Mouse (Mus musculus): ENCODE measurements around the gene Rnf114. TPM values are rescaled to one million over a fixed set of nuclear protein-coding genes. Genes with fewer than 3 reads are reported as not detected.
A peak's percentile ranks its signal among the peaks of the same experiment; 100 is the strongest.

Rnf114 gene
- polyA plus RNA-seq (2015; fragmentation: Nextera tagmentation; extraction: Ambion mirVana): 65.3 and 73.3 TPM in 2 replicates

GRCm38 (mm10) chr2:167491757-167492708, at the start of gene Rnf114:
TSS of gene Rnf114 (plus strand) at chr2:167492645.
- Histone ChIP-seq H3K9me3 (no peaks in the 10 kb centered on the region), H3K9ac (peak within 1 kb of the TSS; percentile 92), H3K4me1 (replicated peaks) (peaks cover 25% of the 10 kb centered on the region), H3K36me3 (no peaks in the 10 kb centered on the region), H3K4me3 (replicated peaks) (peak within 1 kb of the TSS; percentile 95), H3K27me3 (replicated peaks) (no peaks in the 10 kb centered on the region), H3K4me2 (replicated peaks) (peak within 1 kb of the TSS; percentile 89), H3K27ac (peak within 1 kb of the TSS; percentile 97)
- ATAC-seq: peak; percentile 66
- 3% methylated on average over 52 of the region's 52 CpGs for WGBS

- Histone ChIP-seq H3K36me3 (peaks cover 41% of the 10 kb centered on the region), H3K4me3 (replicated peaks) (no peak overlapping the region), H3K9ac (no peak overlapping the region), H3K4me1 (replicated peaks) (no peaks in the 10 kb centered on the region), H3K4me2 (replicated peaks) (no peak overlapping the region), H3K9me3 (no peaks in the 10 kb centered on the region), H3K27me3 (replicated peaks) (no peaks in the 10 kb centered on the region), H3K27ac (no peak overlapping the region)
- 94% methylated on average over 4 of the region's 4 CpGs for WGBS
- ATAC-seq: no peak
These were observed 48.8 kb upstream of the Rnf114 start for GRCm38 (mm10) chr2:167443411-167444193.

- H3K4me3 ChIP-seq (replicated peaks): no peak overlapping the region
- no peaks in the 10 kb centered on the region for H3K4me1 ChIP-seq (replicated peaks)
- H3K4me2 ChIP-seq (replicated peaks): no peak overlapping the region
- no peaks in the 10 kb centered on the region for H3K27me3 ChIP-seq (replicated peaks)
- WGBS: 83% methylated on average over 20 of the region's 20 CpGs
- H3K27ac ChIP-seq: peak overlapping the region; percentile 3; the same call in 1 of the 2 replicates
- ATAC-seq: no peak
- H3K9me3 ChIP-seq: no peaks in the 10 kb centered on the region
- peaks cover 50% of the 10 kb centered on the region for H3K36me3 ChIP-seq
- no peak overlapping the region for H3K9ac ChIP-seq
These were observed 46.3 kb upstream of the Rnf114 start for GRCm38 (mm10) chr2:167445911-167446780.

- no peak for ATAC-seq
- no peak overlapping the region for H3K4me2 ChIP-seq (replicated peaks)
- H3K27me3 ChIP-seq (replicated peaks): no peaks in the 10 kb centered on the region
These were observed 45.2 kb upstream of the Rnf114 start for GRCm38 (mm10) chr2:167447207-167447606.

GRCm38 (mm10) chr2:167447629-167448028, 44.8 kb upstream of the Rnf114 start:
- H3K4me2 ChIP-seq (replicated peaks): no peak overlapping the region
- H3K27ac ChIP-seq: no peak overlapping the region
- H3K27me3 ChIP-seq (replicated peaks): no peaks in the 10 kb centered on the region
- no peak overlapping the region for H3K9ac ChIP-seq
- no peak overlapping the region for H3K4me3 ChIP-seq (replicated peaks)
- no peaks in the 10 kb centered on the region for H3K4me1 ChIP-seq (replicated peaks)
- ATAC-seq: peak; percentile 58; the same call in 1 of the 2 replicates
- 90% methylated on average over 8 of the region's 8 CpGs for WGBS
- no peaks in the 10 kb centered on the region for H3K9me3 ChIP-seq
- peaks cover 46% of the 10 kb centered on the region for H3K36me3 ChIP-seq

More at GRCm38 (mm10) chr2:167447207-167447606, 45.2 kb upstream of the Rnf114 start:
- H3K9me3 ChIP-seq: no peaks in the 10 kb centered on the region
- no peak overlapping the region for H3K27ac ChIP-seq
- WGBS: 91% methylated on average over 7 of the region's 7 CpGs
- H3K9ac ChIP-seq: no peak overlapping the region
- no peak overlapping the region for H3K4me3 ChIP-seq (replicated peaks)
- no peaks in the 10 kb centered on the region for H3K4me1 ChIP-seq (replicated peaks)
- H3K36me3 ChIP-seq: peaks cover 46% of the 10 kb centered on the region

- Histone ChIP-seq H3K4me3 (replicated peaks) (no peak overlapping the region), H3K4me1 (replicated peaks) (no peaks in the 10 kb centered on the region), H3K9me3 (no peaks in the 10 kb centered on the region), H3K4me2 (replicated peaks) (no peak overlapping the region), H3K27me3 (replicated peaks) (no peaks in the 10 kb centered on the region), H3K36me3 (peaks cover 34% of the 10 kb centered on the region), H3K27ac (no peak overlapping the region), H3K9ac (no peak overlapping the region)
- WGBS: 89% methylated on average over 21 of the region's 21 CpGs
- ATAC-seq: no peak
These were observed 42.8 kb upstream of the Rnf114 start for GRCm38 (mm10) chr2:167449331-167450275.

- no peak overlapping the region for H3K4me3 ChIP-seq (replicated peaks)
- no peaks in the 10 kb centered on the region for H3K4me1 ChIP-seq (replicated peaks)
- H3K36me3 ChIP-seq: peaks cover 37% of the 10 kb centered on the region
- H3K27ac ChIP-seq: no peak overlapping the region
- H3K9ac ChIP-seq: no peak overlapping the region
- no peaks in the 10 kb centered on the region for H3K27me3 ChIP-seq (replicated peaks)
- no peak overlapping the region for H3K4me2 ChIP-seq (replicated peaks)
- 92% methylated on average over 8 of the region's 8 CpGs for WGBS
- no peak for ATAC-seq
- H3K9me3 ChIP-seq: no peaks in the 10 kb centered on the region
These were observed 41.8 kb upstream of the Rnf114 start for GRCm38 (mm10) chr2:167450647-167451046.

GRCm38 (mm10) chr2:167453814-167454213, 38.6 kb upstream of the Rnf114 start:
- ATAC-seq: no peak
- Histone ChIP-seq H3K9ac (no peak overlapping the region), H3K4me1 (replicated peaks) (no peaks in the 10 kb centered on the region), H3K4me3 (replicated peaks) (no peak overlapping the region), H3K27ac (no peak overlapping the region), H3K36me3 (peaks cover 30% of the 10 kb centered on the region), H3K4me2 (replicated peaks) (no peak overlapping the region), H3K9me3 (no peaks in the 10 kb centered on the region), H3K27me3 (replicated peaks) (no peaks in the 10 kb centered on the region)
- WGBS: 61% methylated on average over 3 of the region's 3 CpGs

GRCm38 (mm10) chr2:167456361-167457020, 36.0 kb upstream of the Rnf114 start:
- H3K4me3 ChIP-seq (replicated peaks): no peak overlapping the region
- H3K36me3 ChIP-seq: peaks cover 21% of the 10 kb centered on the region; the same call in 1 of the 2 replicates
- H3K4me2 ChIP-seq (replicated peaks): no peak overlapping the region
- no peak overlapping the region for H3K9ac ChIP-seq
- H3K27me3 ChIP-seq (replicated peaks): no peaks in the 10 kb centered on the region
- ATAC-seq: no peak
- 89% methylated on average over 5 of the region's 5 CpGs for WGBS
- no peak overlapping the region for H3K27ac ChIP-seq
- no peaks in the 10 kb centered on the region for H3K4me1 ChIP-seq (replicated peaks)
- no peaks in the 10 kb centered on the region for H3K9me3 ChIP-seq

GRCm38 (mm10) chr2:167457213-167457612, 35.2 kb upstream of the Rnf114 start:
- Histone ChIP-seq H3K4me3 (replicated peaks) (no peak overlapping the region), H3K27ac (no peak overlapping the region), H3K9me3 (no peaks in the 10 kb centered on the region), H3K4me1 (replicated peaks) (no peaks in the 10 kb centered on the region), H3K27me3 (replicated peaks) (no peaks in the 10 kb centered on the region), H3K36me3 (peaks cover 21% of the 10 kb centered on the region; the same call in 1 of the 2 replicates), H3K9ac (no peak overlapping the region), H3K4me2 (replicated peaks) (no peak overlapping the region)
- 92% methylated on average over 9 of the region's 9 CpGs for WGBS
- no peak for ATAC-seq

All from intestine, embryonic 15.5 days (tissue).